Mouse (Mus musculus) hindbrain, postnatal 0 days (tissue): ENCODE results near the gene Gm17416. TPM values are rescaled to one million over a fixed set of nuclear protein-coding genes. Genes with fewer than 3 reads are reported as not detected.

ENCODE experiments used
- ATAC-seq: fragments of 200-750 bp; cut with Nextera tagmentation; 2 replicates; pipeline ENCODE4 v1.8.0; 2017; ENCODE audit warnings: mild to moderate bottlenecking, moderate TSS enrichment, moderate library complexity
- DNase-seq: peaks from one replicate; pipeline ENCODE4 v3.0.0-alpha.2; 2015; ENCODE audit warnings: low spot score
- H3K27ac ChIP-seq: fragments of 300-500 bp; sonication (generic); 2 replicates; pipeline ENCODE4 v1.5.1; 2014; ENCODE audit warnings: mild to moderate bottlenecking
- H3K27me3 ChIP-seq: fragments of 300-500 bp; sonication (generic); 2 replicates; pipeline ENCODE4 v1.6.1; 2014; ENCODE audit warnings: low read length, mixed read lengths; ENCODE audit not compliant: insufficient read depth
- H3K36me3 ChIP-seq: fragments of 300-500 bp; sonication (generic); 2 replicates; pipeline ENCODE4 v1.6.1; 2014; ENCODE audit warnings: low read length, mixed read lengths; ENCODE audit not compliant: insufficient read depth
- H3K4me1 ChIP-seq: fragments of 300-500 bp; sonication (generic); 2 replicates; pipeline ENCODE4 v1.6.1; 2014; ENCODE audit warnings: antibody characterized with exemption, low read length, mixed read lengths; ENCODE audit not compliant: insufficient read depth
- H3K4me2 ChIP-seq: fragments of 300-500 bp; sonication (generic); 2 replicates; pipeline ENCODE4 v1.6.1; 2014; ENCODE audit warnings: low read depth, mild to moderate bottlenecking, low read length, moderate library complexity, mixed read lengths
- H3K4me3 ChIP-seq: fragments of 300-500 bp; sonication (generic); 2 replicates; pipeline ENCODE4 v1.5.1; 2014; ENCODE audit warnings: low read length
- H3K9ac ChIP-seq: fragments of 300-500 bp; sonication (generic); replicated peaks from 2 replicates; pipeline ENCODE4 v1.6.1; 2014; ENCODE audit warnings: mild to moderate bottlenecking, low read length, moderate library complexity, mixed read lengths
- H3K9me3 ChIP-seq: fragments of 300-500 bp; sonication (generic); 2 replicates; pipeline ENCODE4 v1.6.1; 2016; ENCODE audit warnings: low read length, mixed read lengths
- CTCF ChIP-seq: IDR thresholded peaks from 2 replicates; pipeline ENCODE4 v1.5.1; 2016; ENCODE audit warnings: antibody characterized with exemption, control low read depth, low read depth
- WGBS: fragments of 180-500 bp; shearing (Covaris S2); extraction: QIAGEN DNeasy Blood & Tissue Kit; methylation state at CpG from one replicate; pipeline ENCODE4 v1.1.7; 2014; 5-methylcytosine and 5-hydroxymethylcytosine counted together
- polyA plus RNA-seq: library from polyadenylated mRNA; unstranded; fragments of >200 nt; fragmentation: Nextera tagmentation; extraction: Ambion mirVana; gene quantifications from 2 replicates; pipeline ENCODE4 v1.2.1, GENCODE M21; 2015
- total RNA-seq: library from RNA; depleted of rRNA; stranded (reverse); fragments of >200 nt; gene quantifications from 2 replicates; pipeline ENCODE4 v1.2.3, GENCODE M21; 2014; rRNA removed

Gene Gm17416
- not detected in 2 replicates for total RNA-seq
- not detected in 2 replicates for polyA plus RNA-seq

DNA sequence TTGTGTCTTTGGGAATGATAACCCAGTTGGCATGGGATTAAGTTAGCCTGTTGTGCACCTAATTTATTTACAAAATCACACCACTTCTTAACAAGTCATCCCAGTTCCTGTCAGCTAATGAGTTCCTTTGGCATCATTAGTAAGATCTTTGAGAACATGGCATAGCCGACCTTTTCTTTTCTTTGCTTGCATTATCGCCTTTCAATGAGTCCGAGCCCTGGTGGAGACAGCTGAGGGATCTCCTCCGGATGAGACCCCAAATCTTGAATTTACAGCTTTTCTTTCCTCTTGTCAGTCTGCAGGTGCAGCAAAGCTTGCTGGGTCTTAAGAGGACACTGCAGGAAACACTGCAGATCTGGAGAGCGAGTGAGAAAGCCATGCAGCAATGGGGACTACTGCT, at the start of gene Gm17416:
Gm17416 (plus strand) TSS at position 301 of the 400 bp plus-strand sequence.
- Histone ChIP-seq H3K4me1 (no peaks in the 10 kb centered on the region), H3K4me2 (no peak within 1 kb of the TSS), H3K9me3 (no peaks in the 10 kb centered on the region), H3K36me3 (no peaks in the 10 kb centered on the region), H3K27me3 (no peaks in the 10 kb centered on the region), H3K27ac (no peak within 1 kb of the TSS), H3K9ac (no peak within 1 kb of the TSS), H3K4me3 (no peak within 1 kb of the TSS)
- DNase-seq (no peak), ATAC-seq (no peak)
- 90% methylated on average over 5 of the region's 5 CpGs for WGBS
- TF ChIP-seq CTCF: no peak

DNA sequence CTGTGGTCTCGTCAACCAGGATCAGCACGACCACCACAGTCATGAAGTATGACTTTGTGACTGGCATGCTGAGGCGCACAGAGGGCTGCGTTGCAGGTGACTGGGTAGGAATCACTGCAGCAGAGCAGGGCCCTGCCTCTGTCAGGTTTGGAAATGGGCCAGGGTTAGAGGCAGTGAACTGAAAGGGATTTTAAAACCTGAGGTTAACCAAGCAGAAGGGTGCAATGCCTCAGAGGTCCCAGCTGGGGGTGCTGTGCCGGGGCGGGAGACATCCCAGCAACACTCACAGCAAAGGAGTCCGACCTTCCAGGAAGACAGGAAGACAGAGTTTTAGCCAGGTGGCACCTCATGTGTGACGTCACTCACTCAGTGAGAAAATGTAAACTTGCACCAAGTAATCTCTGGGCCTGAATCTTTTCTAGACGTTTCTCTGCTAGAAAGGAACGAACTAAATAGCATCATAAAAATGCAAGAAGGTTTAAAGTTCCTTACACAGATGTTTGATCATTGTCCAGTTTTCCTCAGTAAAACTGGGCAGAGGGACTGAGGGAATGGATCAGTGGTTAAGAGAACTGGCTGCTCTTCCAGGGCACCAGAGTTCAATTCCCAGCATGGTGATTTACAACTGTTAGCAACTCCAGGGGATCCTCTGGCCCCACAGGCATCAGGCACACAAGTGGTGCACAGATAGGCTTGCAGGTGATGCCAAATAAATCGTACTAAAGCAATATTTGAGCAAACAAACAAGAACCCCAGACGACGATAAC, 29.0 kb upstream of the Gm17416 start, which contains the start of gene Defb29:
Defb29 (minus strand) TSS at position 155 of the 767 bp plus-strand sequence.
- TF ChIP-seq CTCF: peak; percentile 22
- no peaks in the 10 kb centered on the region for H3K27me3 ChIP-seq
- DNase-seq: no peak
- H3K36me3 ChIP-seq: no peaks in the 10 kb centered on the region
- no peak within 1 kb of the TSS for H3K9ac ChIP-seq
- WGBS: 56% methylated on average over 13 of the region's 13 CpGs
- H3K4me1 ChIP-seq: no peaks in the 10 kb centered on the region
- no peak within 1 kb of the TSS for H3K4me3 ChIP-seq
- no peaks in the 10 kb centered on the region for H3K9me3 ChIP-seq
- H3K4me2 ChIP-seq: no peak within 1 kb of the TSS
- H3K27ac ChIP-seq: no peak within 1 kb of the TSS
- no peak for ATAC-seq

DNA sequence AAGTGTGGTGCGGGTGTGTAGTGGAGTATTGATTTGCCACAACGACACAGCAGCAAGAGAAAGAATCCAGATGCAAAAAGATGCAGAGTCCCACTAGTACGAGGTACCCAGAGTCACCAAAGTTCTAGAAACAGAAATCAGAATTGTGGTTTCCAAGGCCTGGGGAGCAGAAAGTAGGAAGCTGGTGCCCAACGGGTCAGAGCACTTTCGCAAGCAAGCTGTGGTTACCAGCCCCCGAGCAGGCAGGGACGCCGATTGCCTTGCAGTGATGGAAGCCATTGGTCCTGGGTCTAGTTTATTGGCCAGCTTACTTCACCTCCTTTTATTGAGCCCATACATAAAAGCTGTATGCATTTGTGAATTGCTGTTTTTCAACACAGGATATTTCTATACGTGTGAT, 27.2 kb upstream of the Gm17416 start:
- no peaks in the 10 kb centered on the region for H3K27me3 ChIP-seq
- no peak for TF ChIP-seq CTCF
- no peaks in the 10 kb centered on the region for H3K9me3 ChIP-seq
- DNase-seq: no peak
- H3K4me1 ChIP-seq: no peaks in the 10 kb centered on the region
- no peak overlapping the region for H3K27ac ChIP-seq
- no peak overlapping the region for H3K4me2 ChIP-seq
- H3K4me3 ChIP-seq: no peak overlapping the region
- no peaks in the 10 kb centered on the region for H3K36me3 ChIP-seq
- no peak overlapping the region for H3K9ac ChIP-seq
- WGBS: 89% methylated on average over 9 of the region's 9 CpGs
- no peak for ATAC-seq

DNA sequence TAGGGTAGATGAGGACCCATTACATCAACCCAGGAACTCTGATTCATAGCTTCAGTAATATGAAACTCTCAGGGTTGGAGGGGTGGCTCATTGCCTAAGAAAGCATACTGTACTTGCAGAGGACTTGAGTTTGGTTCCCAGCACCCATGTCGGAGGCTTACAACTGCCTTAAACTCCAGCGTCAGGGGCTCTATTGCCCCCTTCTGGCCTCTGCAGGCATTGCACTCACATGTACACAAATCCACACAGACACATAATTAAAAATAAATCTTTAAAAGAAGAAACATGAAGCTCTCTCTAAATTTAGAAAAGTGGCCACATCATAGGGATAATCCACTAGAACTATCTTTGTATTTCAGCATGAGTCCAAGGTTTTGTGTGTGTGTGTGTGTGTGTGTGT, 26.2 kb upstream of the Gm17416 start:
- WGBS: 73% methylated on average over 2 of the region's 2 CpGs
- no peaks in the 10 kb centered on the region for H3K27me3 ChIP-seq
- no peak for DNase-seq
- ATAC-seq: no peak
- H3K9ac ChIP-seq: no peak overlapping the region
- no peaks in the 10 kb centered on the region for H3K4me1 ChIP-seq
- H3K4me3 ChIP-seq: no peak overlapping the region
- TF ChIP-seq CTCF: no peak
- H3K4me2 ChIP-seq: no peak overlapping the region
- H3K9me3 ChIP-seq: no peaks in the 10 kb centered on the region
- H3K36me3 ChIP-seq: no peaks in the 10 kb centered on the region
- no peak overlapping the region for H3K27ac ChIP-seq

DNA sequence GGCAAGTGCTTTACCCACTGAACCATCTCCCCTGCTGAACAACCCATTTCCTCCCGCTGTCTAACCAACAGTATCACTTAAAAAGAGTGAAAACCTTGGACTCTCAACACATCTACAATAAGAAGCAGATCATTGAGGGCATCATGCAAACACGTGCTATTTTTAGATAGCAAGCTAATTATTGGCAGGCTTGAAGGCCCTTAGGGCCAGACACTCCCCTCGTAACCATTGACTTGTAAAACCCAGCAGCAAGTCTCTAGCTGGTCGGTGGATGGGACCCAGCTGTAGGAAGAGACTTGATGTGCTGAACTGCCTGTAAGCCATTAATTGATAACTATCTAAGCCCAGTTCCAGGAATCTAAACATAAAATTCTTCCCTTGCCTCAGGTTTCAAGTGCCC, 25.7 kb upstream of the Gm17416 start:
- H3K9me3 ChIP-seq: no peaks in the 10 kb centered on the region
- 81% methylated on average over 4 of the region's 4 CpGs for WGBS
- H3K4me3 ChIP-seq: no peak overlapping the region
- no peak for DNase-seq
- H3K4me1 ChIP-seq: no peaks in the 10 kb centered on the region
- no peak overlapping the region for H3K4me2 ChIP-seq
- no peak for ATAC-seq
- no peak overlapping the region for H3K27ac ChIP-seq
- no peak for TF ChIP-seq CTCF
- no peak overlapping the region for H3K9ac ChIP-seq
- no peaks in the 10 kb centered on the region for H3K27me3 ChIP-seq
- no peaks in the 10 kb centered on the region for H3K36me3 ChIP-seq

DNA sequence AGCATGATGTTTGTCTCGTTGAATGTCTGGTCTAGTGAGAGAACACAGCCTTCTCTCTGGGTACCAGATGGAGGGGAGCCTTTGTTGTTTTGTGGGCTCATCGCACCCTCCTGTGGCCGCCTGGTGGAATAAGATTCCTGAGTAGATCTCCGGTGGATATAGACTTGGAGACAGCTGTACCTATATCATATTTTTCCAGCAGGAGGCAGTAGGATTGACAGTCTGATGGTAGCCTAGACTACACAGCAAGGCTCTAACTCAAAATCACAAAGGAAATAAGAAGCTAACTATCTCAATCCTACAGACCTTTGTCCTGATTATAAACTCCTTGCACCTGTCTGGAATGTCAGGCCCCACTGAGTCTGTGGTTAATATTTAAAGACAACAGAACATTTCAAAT, 24.4 kb upstream of the Gm17416 start:
- no peak overlapping the region for H3K4me2 ChIP-seq
- peak; percentile 73 for ATAC-seq
- H3K27ac ChIP-seq: no peak overlapping the region
- no peaks in the 10 kb centered on the region for H3K36me3 ChIP-seq
- H3K27me3 ChIP-seq: no peaks in the 10 kb centered on the region
- TF ChIP-seq CTCF: peak; percentile 79
- H3K9ac ChIP-seq: no peak overlapping the region
- 19% methylated on average over 4 of the region's 4 CpGs for WGBS
- no peak overlapping the region for H3K4me3 ChIP-seq
- no peaks in the 10 kb centered on the region for H3K4me1 ChIP-seq
- H3K9me3 ChIP-seq: no peaks in the 10 kb centered on the region
- peak; percentile 71 for DNase-seq

DNA sequence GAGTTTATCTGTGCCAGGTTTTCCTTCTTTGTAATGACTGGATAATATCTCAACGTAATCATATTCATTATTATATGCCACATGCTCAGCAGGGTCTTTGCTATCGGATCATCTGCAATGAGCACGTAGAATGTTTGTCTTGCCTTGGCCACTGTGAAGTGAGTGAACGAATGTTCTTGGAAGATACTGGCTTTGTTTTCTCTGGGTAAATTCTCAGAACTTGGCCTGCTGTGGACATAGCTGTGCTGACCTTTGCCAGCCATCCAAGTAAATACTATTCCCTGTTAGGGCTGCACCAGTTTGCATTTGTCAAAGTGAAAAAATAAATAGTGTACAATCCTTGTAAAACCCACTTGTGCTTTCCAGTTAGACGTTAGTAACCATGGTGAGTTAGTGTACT, 21.0 kb upstream of the Gm17416 start:
- WGBS: 74% methylated on average over 5 of the region's 5 CpGs
- TF ChIP-seq CTCF: no peak
- Histone ChIP-seq H3K9me3 (no peaks in the 10 kb centered on the region), H3K36me3 (no peaks in the 10 kb centered on the region), H3K4me2 (no peak overlapping the region), H3K4me3 (no peak overlapping the region), H3K27ac (no peak overlapping the region), H3K9ac (no peak overlapping the region), H3K4me1 (no peaks in the 10 kb centered on the region), H3K27me3 (no peaks in the 10 kb centered on the region)
- DNase-seq: no peak
- ATAC-seq: no peak
